Mouse (Mus musculus) embryo, embryonic 10.5 days (tissue): ENCODE measurements at regions not wholly inside any gene's neighbourhood (a gene's known extent, or its start where the extent isn't known, plus 50 kb on each side); places are given as distances from the start of the nearest gene placed in this dataset.
A peak's percentile ranks its signal among the peaks of the same experiment; 100 is the strongest.

Source experiments
- DNase-seq: peaks from one replicate; pipeline ENCODE4 v3.0.0-alpha.2; 2015; ENCODE audit warnings: low spot score

- DNase-seq, result no peak
Measured at GRCm38 (mm10) chr17:66259697-66260096, 136.4 kb downstream of the Ddx11 start.

- no peak for DNase-seq
Measured at GRCm38 (mm10) chr17:66262681-66263240, 139.4 kb downstream of the Ddx11 start.

- DNase-seq, result no peak
Measured at GRCm38 (mm10) chr17:66263405-66263804, 140.1 kb downstream of the Ddx11 start.

GRCm38 (mm10) chr17:66266803-66267202, 143.5 kb downstream of the Ddx11 start:
- DNase-seq, result no peak

GRCm38 (mm10) chr17:66267831-66268230, 144.5 kb downstream of the Ddx11 start:
- no peak for DNase-seq

GRCm38 (mm10) chr17:66269567-66269966, 146.2 kb downstream of the Ddx11 start:
- DNase-seq, result no peak

GRCm38 (mm10) chr17:66271906-66272305, 148.6 kb downstream of the Ddx11 start:
- no peak for DNase-seq

- peak; percentile 77 for DNase-seq
Measured at GRCm38 (mm10) chr17:66276778-66277177, 153.5 kb downstream of the Ddx11 start.

GRCm38 (mm10) chr17:66278037-66278436, 154.7 kb downstream of the Ddx11 start:
- no peak for DNase-seq

- DNase-seq, result no peak
Measured at GRCm38 (mm10) chr17:66285295-66285694, 162.0 kb downstream of the Ddx11 start.
